Mouse (Mus musculus) hindlimb bud, embryonic 11.5 days (tissue): ENCODE results near the gene 4931428L18Rik.
"Not testable (repeated sequence)": the region's sequence is repeated elsewhere in the genome, so short reads cannot be mapped to it uniquely, and the experiment has no call there.

Experiments
- DNase-seq: peaks from one replicate; pipeline ENCODE4 v3.0.0-alpha.2; 2012; ENCODE audit warnings: low read depth, low spot score; ENCODE audit errors: extremely low spot score

Gene 4931428L18Rik

GRCm38 (mm10) chr1:31064817-31065740 lies 157.4 kb downstream of the 4931428L18Rik start:
- DNase-seq: no peak

GRCm38 (mm10) chr1:31059806-31060205 lies 162.7 kb downstream of the 4931428L18Rik start:
- no peak for DNase-seq

GRCm38 (mm10) chr1:31058861-31059351 lies 163.6 kb downstream of the 4931428L18Rik start:
- DNase-seq: no peak

- no peak for DNase-seq
Measured at GRCm38 (mm10) chr1:31058196-31058595, 164.3 kb downstream of the 4931428L18Rik start.

GRCm38 (mm10) chr1:31051370-31051921 lies 171.0 kb downstream of the 4931428L18Rik start:
- DNase-seq: no peak

GRCm38 (mm10) chr1:31049954-31050652 lies 172.4 kb downstream of the 4931428L18Rik start:
- DNase-seq: no peak

GRCm38 (mm10) chr1:31043208-31043607 lies 179.3 kb downstream of the 4931428L18Rik start:
- DNase-seq: no peak

- no peak for DNase-seq
Measured at GRCm38 (mm10) chr1:31042793-31043192, 179.7 kb downstream of the 4931428L18Rik start.

- DNase-seq: no peak
Measured at GRCm38 (mm10) chr1:31033851-31034534, 188.5 kb downstream of the 4931428L18Rik start.

- no peak for DNase-seq
Measured at GRCm38 (mm10) chr1:31032351-31032750, 190.1 kb downstream of the 4931428L18Rik start.

GRCm38 (mm10) chr1:31023173-31023572 lies 199.3 kb downstream of the 4931428L18Rik start:
- no peak for DNase-seq

- DNase-seq: no peak
Measured at GRCm38 (mm10) chr1:31019283-31019682, 203.2 kb downstream of the 4931428L18Rik start.

GRCm38 (mm10) chr1:31017377-31017776 lies 205.1 kb downstream of the 4931428L18Rik start:
- no peak for DNase-seq

GRCm38 (mm10) chr1:31016068-31016467 lies 206.4 kb downstream of the 4931428L18Rik start:
- no peak for DNase-seq

GRCm38 (mm10) chr1:31015261-31015660 lies 207.2 kb downstream of the 4931428L18Rik start:
- no peak for DNase-seq

- DNase-seq: not testable (repeated sequence)
Measured at GRCm38 (mm10) chr1:30977868-30978267, 244.6 kb downstream of the 4931428L18Rik start, which contains the start of gene AC153137.1. Gene AC153137.1, minus strand, starts transcription at chr1:30977968.

GRCm38 (mm10) chr1:30977239-30977638 lies 245.2 kb downstream of the 4931428L18Rik start:
- not testable (repeated sequence) for DNase-seq

GRCm38 (mm10) chr1:30951795-30952194 lies 270.7 kb downstream of the 4931428L18Rik start:
- DNase-seq: no peak

- DNase-seq: no peak
Measured at GRCm38 (mm10) chr1:30950456-30950835, 272.0 kb downstream of the 4931428L18Rik start.

- peak; percentile 73 for DNase-seq
Measured at GRCm38 (mm10) chr1:30949710-30950455, 272.6 kb downstream of the 4931428L18Rik start.
